Mouse (Mus musculus) erythroblast, embryonic 14.5 days (primary cell): ENCODE data around the gene Npff. TPM values are rescaled to one million over a fixed set of nuclear protein-coding genes. Genes with fewer than 3 reads are reported as not detected.

Experiments used
- H3K27me3 ChIP-seq: 2 replicates; pipeline ENCODE4 v1.6.1; 2012; ENCODE audit warnings: inconsistent platforms; ENCODE audit not compliant: control insufficient read depth
- H3K36me3 ChIP-seq: 2 replicates; pipeline ENCODE4 v1.6.1; 2012; ENCODE audit warnings: mild to moderate bottlenecking, inconsistent platforms; ENCODE audit not compliant: control insufficient read depth
- H3K4me1 ChIP-seq: 2 replicates; pipeline ENCODE4 v1.6.1; 2012; ENCODE audit warnings: inconsistent platforms; ENCODE audit not compliant: control insufficient read depth
- H3K4me3 ChIP-seq: replicated peaks from 2 replicates; pipeline ENCODE3; 2012; ENCODE audit warnings: moderate library complexity, mild to moderate bottlenecking, inconsistent platforms
- H3K9me3 ChIP-seq: 2 replicates; pipeline ENCODE4 v1.6.1; 2012; ENCODE audit warnings: low read length, inconsistent platforms, mixed read lengths; ENCODE audit not compliant: control insufficient read depth
- GATA1 ChIP-seq: IDR thresholded peaks from 2 replicates; pipeline ENCODE4 v1.6.1; 2012; ENCODE audit warnings: low read length, inconsistent platforms, mixed read lengths
- TAL1 ChIP-seq: IDR thresholded peaks from 3 replicates; pipeline ENCODE4 v1.6.1; 2012; ENCODE audit warnings: low read length, inconsistent platforms, mixed read lengths
- polyA plus RNA-seq: library from polyadenylated mRNA; stranded (reverse); fragments of >175 nt; gene quantifications from 2 replicates; pipeline ENCODE4 v1.2.3, GENCODE M21; 2012

Gene Npff
- polyA plus RNA-seq, 1 experiment = 0.16 TPM

GRCm38 (mm10) chr15:102508336-102508735 lies 16.4 kb downstream of the Npff start:
- Histone ChIP-seq H3K9me3 (no peaks in the 10 kb centered on the region), H3K36me3 (peaks cover 18% of the 10 kb centered on the region), H3K27me3 (peaks cover 39% of the 10 kb centered on the region), H3K4me3 (no peak overlapping the region), H3K4me1 (peaks cover 16% of the 10 kb centered on the region)
- TF ChIP-seq TAL1 (no peak), GATA1 (no peak)

- Histone ChIP-seq H3K4me3 (no peak overlapping the region), H3K27me3 (peaks cover 39% of the 10 kb centered on the region), H3K4me1 (peaks cover 16% of the 10 kb centered on the region), H3K36me3 (peaks cover 25% of the 10 kb centered on the region), H3K9me3 (no peaks in the 10 kb centered on the region)
- TF ChIP-seq GATA1 = no peak
- TF ChIP-seq TAL1 = no peak
Measured at GRCm38 (mm10) chr15:102507561-102507960, 17.2 kb downstream of the Npff start.

- Histone ChIP-seq H3K4me3 (no peak overlapping the region), H3K9me3 (no peaks in the 10 kb centered on the region), H3K4me1 (peaks cover 14% of the 10 kb centered on the region), H3K27me3 (peaks cover 33% of the 10 kb centered on the region), H3K36me3 (peaks cover 32% of the 10 kb centered on the region)
- no peak for TF ChIP-seq GATA1
- TF ChIP-seq TAL1 = no peak
Measured at GRCm38 (mm10) chr15:102506864-102507263, 17.9 kb downstream of the Npff start.

- Histone ChIP-seq H3K4me1 (peaks cover 13% of the 10 kb centered on the region), H3K9me3 (no peaks in the 10 kb centered on the region), H3K27me3 (peaks cover 29% of the 10 kb centered on the region), H3K36me3 (peaks cover 37% of the 10 kb centered on the region), H3K4me3 (no peak overlapping the region)
- TF ChIP-seq TAL1 (no peak), GATA1 (no peak)
Measured at GRCm38 (mm10) chr15:102506464-102506830, 18.3 kb downstream of the Npff start.

GRCm38 (mm10) chr15:102505770-102506463 lies 18.8 kb downstream of the Npff start:
- no peak overlapping the region for H3K4me3 ChIP-seq
- H3K36me3 ChIP-seq = peaks cover 42% of the 10 kb centered on the region
- TF ChIP-seq TAL1 (no peak), GATA1 (no peak)
- no peaks in the 10 kb centered on the region for H3K9me3 ChIP-seq
- H3K4me1 ChIP-seq = peaks cover 15% of the 10 kb centered on the region
- H3K27me3 ChIP-seq = peaks cover 24% of the 10 kb centered on the region

GRCm38 (mm10) chr15:102505073-102505769 lies 19.5 kb downstream of the Npff start:
- TF ChIP-seq TAL1 (no peak), GATA1 (no peak)
- H3K27me3 ChIP-seq = peaks cover 17% of the 10 kb centered on the region
- H3K4me1 ChIP-seq = peaks cover 8% of the 10 kb centered on the region
- H3K4me3 ChIP-seq = no peak overlapping the region
- peaks cover 49% of the 10 kb centered on the region for H3K36me3 ChIP-seq
- H3K9me3 ChIP-seq = no peaks in the 10 kb centered on the region

GRCm38 (mm10) chr15:102503924-102504782 lies 20.6 kb downstream of the Npff start:
- no peak for TF ChIP-seq TAL1
- TF ChIP-seq GATA1 = no peak
- Histone ChIP-seq H3K36me3 (peaks cover 60% of the 10 kb centered on the region), H3K4me3 (no peak overlapping the region), H3K27me3 (peaks cover 6% of the 10 kb centered on the region), H3K9me3 (no peaks in the 10 kb centered on the region), H3K4me1 (peaks cover 5% of the 10 kb centered on the region)

GRCm38 (mm10) chr15:102503447-102503846 lies 21.3 kb downstream of the Npff start, which contains the start of gene Gm10337:
TSS of gene Gm10337 (plus strand) at chr15:102503722.
- no peak within 1 kb of the TSS for H3K4me3 ChIP-seq
- TF ChIP-seq GATA1 = no peak
- no peak for TF ChIP-seq TAL1
- H3K27me3 ChIP-seq = peaks cover 3% of the 10 kb centered on the region
- H3K9me3 ChIP-seq = no peaks in the 10 kb centered on the region
- peaks cover 5% of the 10 kb centered on the region for H3K4me1 ChIP-seq
- peaks cover 67% of the 10 kb centered on the region for H3K36me3 ChIP-seq
